Mouse (Mus musculus) liver, embryonic 14.5 days (tissue): ENCODE results near the gene Ncoa6. TPM values are rescaled to one million over a fixed set of nuclear protein-coding genes. Genes with fewer than 3 reads are reported as not detected.

Experiments used
- ATAC-seq: fragments of 200-750 bp; cut with Nextera tagmentation; 2 replicates; pipeline ENCODE4 v1.8.0; 2017; ENCODE audit warnings: moderate number of reproducible peaks, mild to moderate bottlenecking, moderate library complexity; ENCODE audit not compliant: insufficient read depth
- DNase-seq, 3 experiments: peaks; one replicate each; pipeline ENCODE4 v3.0.0-alpha.2; 2012 to 2013; ENCODE audit warnings: low read depth in 3 of 3, low spot score in 3 of 3
- H3K27ac ChIP-seq: fragments of 300-500 bp; sonication (generic); 2 replicates; pipeline ENCODE4 v1.5.1; 2014; ENCODE audit warnings: moderate library complexity, mild to moderate bottlenecking, control low read depth, inconsistent platforms
- H3K27me3 ChIP-seq: fragments of 300-500 bp; sonication (generic); 2 replicates; pipeline ENCODE4 v1.6.1; 2014; ENCODE audit warnings: mild to moderate bottlenecking, low read length, moderate library complexity; ENCODE audit not compliant: control insufficient read depth, insufficient read depth
- H3K36me3 ChIP-seq: fragments of 300-500 bp; sonication (generic); replicated peaks from 2 replicates; pipeline ENCODE4 v1.6.1; 2014; ENCODE audit warnings: low read depth; ENCODE audit not compliant: control insufficient read depth, insufficient read depth
- H3K4me1 ChIP-seq, 2 experiments: fragments of 200-500 bp in 1 of 2; fragments of 300-500 bp in 1 of 2; sonication (generic) in 1 of 2; replicated peaks; 2 replicates each; pipeline ENCODE4 v1.6.1; 2012 to 2014; ENCODE audit warnings: antibody characterized with exemption in 1 of 2, inconsistent platforms in 1 of 2, low read length in 1 of 2; ENCODE audit not compliant: control insufficient read depth in 2 of 2, insufficient read depth in 2 of 2
- H3K4me2 ChIP-seq: fragments of 300-500 bp; sonication (generic); 2 replicates; pipeline ENCODE4 v1.6.1; 2014; ENCODE audit warnings: low read depth, mild to moderate bottlenecking, control low read depth, moderate library complexity
- H3K4me3 ChIP-seq, 2 experiments: fragments of 200-500 bp in 1 of 2; fragments of 300-500 bp in 1 of 2; sonication (generic) in 1 of 2; 2 replicates each; pipeline ENCODE4 v1.5.1; 2012 to 2014; ENCODE audit warnings: low read depth in 2 of 2, low read length in 2 of 2, mild to moderate bottlenecking in 2 of 2, control low read depth in 1 of 2, inconsistent platforms in 1 of 2, moderate library complexity in 1 of 2; ENCODE audit not compliant: insufficient read depth in 1 of 2
- H3K9ac ChIP-seq: fragments of 300-500 bp; sonication (generic); replicated peaks from 2 replicates; pipeline ENCODE4 v1.6.1; 2014; ENCODE audit warnings: mild to moderate bottlenecking, control low read depth, moderate library complexity
- H3K9me3 ChIP-seq: fragments of 300-500 bp; sonication (generic); 2 replicates; pipeline ENCODE4 v1.6.1; 2016; ENCODE audit warnings: low read length, mixed read lengths; ENCODE audit not compliant: control insufficient read depth
- CTCF ChIP-seq: IDR thresholded peaks from 2 replicates; pipeline ENCODE4 v1.5.1; 2016; ENCODE audit warnings: antibody characterized with exemption, low read depth, control low read depth
- EP300 ChIP-seq: IDR thresholded peaks from 2 replicates; pipeline ENCODE4 v1.6.1; 2016; ENCODE audit warnings: antibody characterized with exemption, low read depth
- WGBS: fragments of 180-500 bp; shearing (Covaris S2); extraction: QIAGEN DNeasy Blood & Tissue Kit; methylation state at CpG from one replicate; pipeline ENCODE4 v1.1.7; 2014; ENCODE audit not compliant: insufficient replicate concordance; 5-methylcytosine and 5-hydroxymethylcytosine counted together
- microRNA counts: library from miRNA; unstranded; fragments of <30 nt; microRNA quantifications from one replicate; lab custom pipeline; 2016
- microRNA-seq: library from miRNA; unstranded; fragments of <30 nt; microRNA quantifications from one replicate; pipeline ENCODE4, GENCODE M21; 2016
- polyA plus RNA-seq, 2 experiments: library from polyadenylated mRNA; depleted of rRNA in 1 of 2; stranded (reverse) in 1 of 2; unstranded in 1 of 2; fragments of >200 nt; fragmentation: Nextera tagmentation in 1 of 2; extraction: Ambion mirVana in 1 of 2; gene quantifications; 2 replicates each; pipeline versions ENCODE4 v1.2.1 to v1.2.3; 2012 to 2014

Gene Ncoa6
- polyA plus RNA-seq, 2 experiments, result 6.5 to 9.0 TPM

GRCm38 (mm10) chr2:155357686-155358399, 115.9 kb downstream of the Ncoa6 start:
- H3K4me2 ChIP-seq, result peak overlapping the region; percentile 90
- no peaks in the 10 kb centered on the region for H3K36me3 ChIP-seq
- 6% methylated on average over 14 of the region's 14 CpGs for WGBS
- DNase-seq (peak in 1 of 3 experiments; percentile 47), ATAC-seq (peak; percentile 46)
- H3K27ac ChIP-seq, result peak overlapping the region; percentile 73
- no peaks in the 10 kb centered on the region for H3K27me3 ChIP-seq
- TF ChIP-seq CTCF (no peak), EP300 (peak; percentile 38; the same call in 1 of the 2 replicates)
- peak overlapping the region; percentile 69 to 88 for H3K4me3 ChIP-seq
- H3K4me1 ChIP-seq, result peaks cover 12% of the 10 kb centered on the region in 2 experiments
- no peaks in the 10 kb centered on the region for H3K9me3 ChIP-seq
- H3K9ac ChIP-seq, result peak overlapping the region; percentile 77

GRCm38 (mm10) chr2:155356971-155357591, 116.6 kb downstream of the Ncoa6 start, which contains the start of gene Pigu:
Pigu (minus strand) TSS chr2:155357430.
- Histone ChIP-seq H3K27ac (peak within 1 kb of the TSS; percentile 73), H3K4me1 (peaks cover 12% of the 10 kb centered on the region in 2 experiments), H3K9me3 (no peaks in the 10 kb centered on the region), H3K4me2 (peak within 1 kb of the TSS; percentile 90), H3K9ac (peak within 1 kb of the TSS; percentile 77), H3K36me3 (no peaks in the 10 kb centered on the region), H3K4me3 (peak within 1 kb of the TSS; percentile 69 to 88), H3K27me3 (no peaks in the 10 kb centered on the region)
- under 1% methylated on average over 38 of the region's 38 CpGs for WGBS
- TF ChIP-seq EP300 (no peak), CTCF (no peak)
- peak; percentile 97 for ATAC-seq
- DNase-seq, result peak; percentile 93 to 95 (median 95)

GRCm38 (mm10) chr2:155354402-155354801, 119.3 kb downstream of the Ncoa6 start:
- TF ChIP-seq CTCF (no peak), EP300 (no peak)
- H3K36me3 ChIP-seq, result no peaks in the 10 kb centered on the region
- 76% methylated on average over 3 of the region's 3 CpGs for WGBS
- DNase-seq (no peak), ATAC-seq (no peak)
- no peak overlapping the region for H3K9ac ChIP-seq
- no peaks in the 10 kb centered on the region for H3K9me3 ChIP-seq
- no peaks in the 10 kb centered on the region for H3K27me3 ChIP-seq
- peaks cover 12% of the 10 kb centered on the region in 2 experiments for H3K4me1 ChIP-seq
- H3K4me3 ChIP-seq, result no peak overlapping the region
- H3K27ac ChIP-seq, result no peak overlapping the region
- no peak overlapping the region for H3K4me2 ChIP-seq

- H3K4me1 ChIP-seq, result no peaks in the 10 kb centered on the region
- 72% methylated on average over 1 of the region's 1 CpGs for WGBS
- no peak for DNase-seq
- no peak for ATAC-seq
- no peak overlapping the region for H3K9ac ChIP-seq
- no peak overlapping the region for H3K4me3 ChIP-seq
- no peaks in the 10 kb centered on the region; the same call in 1 of the 2 replicates for H3K36me3 ChIP-seq
- H3K9me3 ChIP-seq, result no peaks in the 10 kb centered on the region
- H3K27me3 ChIP-seq, result no peaks in the 10 kb centered on the region
- H3K4me2 ChIP-seq, result no peak overlapping the region
- TF ChIP-seq CTCF (no peak), EP300 (no peak)
- no peak overlapping the region for H3K27ac ChIP-seq
Measured at GRCm38 (mm10) chr2:155346670-155347069, 127.0 kb downstream of the Ncoa6 start.

MicroRNAs within 50 kb of the gene (microRNA counts, 519-probe panel; counts per million panel counts)
- microRNA mmu-miR-695 (lab: Ali Mortazavi, UCI), result 69.9 counts per million

Small RNA genes within 50 kb of the gene (microRNA-seq; reads per million reads assigned to microRNA genes)
- not detected for gene Mir695

Other genes starting within 250 kb of the Ncoa6 start
- 101 and 178 TPM in 2 replicates for gene Dynlrb1, start 237.4 kb downstream of the Ncoa6 start, polyA plus RNA-seq (2012; rRNA removed)
- 149 and 154 TPM in 2 replicates for gene Dynlrb1, start 237.4 kb downstream of the Ncoa6 start, polyA plus RNA-seq (2014; fragmentation: Nextera tagmentation; extraction: Ambion mirVana)
- gene Map1lc3a, start 197.6 kb downstream of the Ncoa6 start, polyA plus RNA-seq (2012; rRNA removed), result 7.7 and 9.1 TPM in 2 replicates
- gene Map1lc3a, start 197.6 kb downstream of the Ncoa6 start, polyA plus RNA-seq (2014; fragmentation: Nextera tagmentation; extraction: Ambion mirVana), result 16.1 and 17.8 TPM in 2 replicates
- 16.7 and 20.1 TPM in 2 replicates for gene Pigu, start 116.5 kb downstream of the Ncoa6 start, polyA plus RNA-seq (2012; rRNA removed)
- 22.2 and 24.4 TPM in 2 replicates for gene Pigu, start 116.5 kb downstream of the Ncoa6 start, polyA plus RNA-seq (2014; fragmentation: Nextera tagmentation; extraction: Ambion mirVana)
- gene Trp53inp2, start 92.8 kb downstream of the Ncoa6 start, polyA plus RNA-seq (2012; rRNA removed), result 2.2 and 2.7 TPM in 2 replicates
- 1.4 and 1.9 TPM in 2 replicates for gene Trp53inp2, start 92.8 kb downstream of the Ncoa6 start, polyA plus RNA-seq (2014; fragmentation: Nextera tagmentation; extraction: Ambion mirVana)
- gene Acss2, start 44.1 kb upstream of the Ncoa6 start, polyA plus RNA-seq (2012; rRNA removed), result 13.8 and 14.3 TPM in 2 replicates
- gene Acss2, start 44.1 kb upstream of the Ncoa6 start, polyA plus RNA-seq (2014; fragmentation: Nextera tagmentation; extraction: Ambion mirVana), result 18.3 and 21.4 TPM in 2 replicates
- 0.35 and 0.83 TPM in 2 replicates for gene Ggt7, start 44.3 kb upstream of the Ncoa6 start, polyA plus RNA-seq (2012; rRNA removed)
- 0.18 and 0.20 TPM in 2 replicates for gene Ggt7, start 44.3 kb upstream of the Ncoa6 start, polyA plus RNA-seq (2014; fragmentation: Nextera tagmentation; extraction: Ambion mirVana)
- 34.2 and 37.9 TPM in 2 replicates for gene Gss, start 118.9 kb upstream of the Ncoa6 start, polyA plus RNA-seq (2012; rRNA removed)
- gene Gss, start 118.9 kb upstream of the Ncoa6 start, polyA plus RNA-seq (2014; fragmentation: Nextera tagmentation; extraction: Ambion mirVana), result 64.6 and 69.5 TPM in 2 replicates
- gene Myh7b, start 137.3 kb upstream of the Ncoa6 start, polyA plus RNA-seq (2012; rRNA removed), result 1.7 and 3.0 TPM in 2 replicates
- gene Myh7b, start 137.3 kb upstream of the Ncoa6 start, polyA plus RNA-seq (2014; fragmentation: Nextera tagmentation; extraction: Ambion mirVana), result 1.5 and 1.6 TPM in 2 replicates
- gene Trpc4ap, start 218.5 kb upstream of the Ncoa6 start, polyA plus RNA-seq (2012; rRNA removed), result 37.3 and 37.7 TPM in 2 replicates
- gene Trpc4ap, start 218.5 kb upstream of the Ncoa6 start, polyA plus RNA-seq (2014; fragmentation: Nextera tagmentation; extraction: Ambion mirVana), result 44.7 and 48.7 TPM in 2 replicates